Mouse (Mus musculus): ENCODE data around the gene Usp29.

Gene Usp29

DNA sequence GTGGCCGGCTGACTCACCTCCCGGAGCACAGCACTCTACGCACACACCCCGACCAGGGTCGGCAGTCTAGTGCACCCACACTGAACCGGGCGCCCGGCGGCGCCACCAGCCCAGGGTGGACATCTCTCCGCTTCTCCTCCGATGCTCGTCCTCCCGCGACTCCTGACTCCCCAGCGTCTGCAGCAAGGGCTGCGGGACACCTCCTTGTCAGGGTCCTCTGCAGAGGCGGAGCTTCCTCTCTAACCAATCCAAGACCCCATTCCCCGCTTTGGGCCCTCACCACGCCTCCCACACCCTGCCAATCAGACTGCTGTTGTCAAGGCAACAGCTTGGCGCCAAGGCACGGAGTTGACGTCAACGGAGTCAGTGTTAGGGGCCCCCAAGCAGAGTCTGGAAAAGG, at the start of gene Usp29, which contains the start of gene Peg3:
Gene Usp29, plus strand, starts transcription at position 338 of the 400 bp plus-strand sequence.
Gene Peg3, minus strand, starts transcription at position 191 of the 400 bp plus-strand sequence.
- ChIA-PET CTCF (interaction anchor here in 3 of 4 experiments (0.6 to 4.4 kb wide), 7 partner anchors 71 to 369 kb away, joined by 3 to 59 read pairs (median 3); partner anchors contain the start of gene Zfp78 (in 1 of the 3)), POLR2A (interaction anchor here in 3 of 4 experiments (0.5 to 4.9 kb wide), 51 partner anchors 9 to 1715 kb away, joined by 3 to 165 read pairs (median 5); partner anchors contain the start of genes Zfp78 (in 3 of the 3), Zim1 (in 2 of the 3), Fiz1 (in 1 of the 3) and Gm44973 (in 1 of the 3))

DNA sequence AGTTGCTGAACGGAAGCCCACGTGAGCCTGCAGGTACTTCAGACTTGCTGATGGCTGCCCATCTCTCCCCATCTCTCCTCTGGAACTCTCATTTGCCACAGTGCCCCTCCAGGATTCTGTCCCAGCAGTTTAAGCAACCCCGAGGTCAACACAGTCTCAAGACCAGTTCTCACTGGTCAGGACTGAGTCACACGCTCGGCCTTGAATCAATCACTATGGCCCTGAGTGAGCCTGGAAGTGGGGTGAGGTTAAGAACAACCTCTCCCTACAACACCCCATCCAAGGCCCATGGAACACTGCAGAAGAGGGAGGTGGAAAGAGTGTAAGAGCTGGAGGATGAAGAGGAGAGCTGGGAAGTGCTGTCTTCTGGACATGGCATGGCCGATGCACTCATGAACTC, 44.9 kb upstream of the Usp29 start:
- CTCF ChIA-PET = no interaction called here
- POLR2A ChIA-PET = no interaction called here

- POLR2A ChIA-PET = interaction anchor here in 3 of 4 experiments (0.7 to 1.6 kb wide), 12 partner anchors 10 to 353 kb away, joined by 3 to 17 read pairs (median 4); partner anchors contain the start of genes Peg3 (in 2 of the 3), Usp29 (in 2 of the 3), Gm3854 (in 1 of the 3) and Zfp78 (in 1 of the 3)
- CTCF ChIA-PET = interaction anchor here (0.6 to 1.9 kb wide), 9 partner anchors 31 to 222 kb away, joined by 3 to 19 read pairs (median 4); no protein-coding TSS in a partner anchor
These were observed 33.9 kb upstream of the Usp29 start, which contains the start of gene Zim1 for GRCm38 (mm10) chr7:6696241-6697045. Gene Zim1, minus strand, starts transcription at chr7:6696450.

- ChIA-PET CTCF (no interaction called here), POLR2A (interaction anchor here in 1 of 4 experiments (0.6 kb wide), 1 partner anchor 344 kb away, joined by 3 read pairs; no protein-coding TSS in a partner anchor)
These were observed 31.1 kb upstream of the Usp29 start for GRCm38 (mm10) chr7:6699230-6699629.

DNA sequence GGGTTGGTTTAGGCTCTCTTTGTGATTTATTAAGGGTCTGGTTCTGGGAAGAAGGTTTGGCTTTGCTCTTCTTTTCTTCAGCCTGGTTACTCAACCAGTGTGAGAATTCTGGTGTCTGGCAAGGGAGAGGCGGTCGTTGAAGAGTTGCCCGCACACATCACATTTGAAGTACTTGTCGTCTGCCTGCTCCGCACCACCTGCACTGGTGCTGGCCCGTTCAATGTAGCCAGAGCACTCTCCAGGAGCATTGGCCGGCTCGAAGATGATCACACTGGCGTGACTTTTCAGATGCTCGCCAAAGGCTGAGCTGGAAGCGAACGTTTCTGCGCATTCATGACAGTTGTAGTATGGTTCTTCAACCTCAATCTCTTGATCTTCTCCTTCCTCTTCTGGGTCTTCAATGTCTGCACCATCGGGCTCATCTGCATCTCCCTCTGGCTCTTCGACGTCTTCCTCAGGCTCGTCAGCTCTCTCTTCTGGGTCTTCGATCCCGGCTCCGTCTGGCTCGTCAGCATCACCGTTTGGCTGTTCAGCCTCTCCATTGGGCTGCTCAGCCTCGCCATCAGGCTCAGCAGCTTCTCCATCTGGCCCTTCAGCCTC, 22.9 kb upstream of the Usp29 start:
- CTCF ChIA-PET = interaction anchor here in 1 of 4 experiments (0.7 kb wide), 1 partner anchor 21 kb away, joined by 3 read pairs; no protein-coding TSS in a partner anchor

GRCm38 (mm10) chr7:6708451-6709180, 21.8 kb upstream of the Usp29 start:
- ChIA-PET CTCF (no interaction called here), POLR2A (interaction anchor here in 1 of 4 experiments (0.6 kb wide), 1 partner anchor 151 kb away, joined by 4 read pairs; no protein-coding TSS in a partner anchor)

More for the DNA sequence above, 22.9 kb upstream of the Usp29 start:
- POLR2A ChIA-PET = interaction anchor here in 1 of 4 experiments (1.2 kb wide), 1 partner anchor 20 kb away, joined by 3 read pairs; no protein-coding TSS in a partner anchor

DNA sequence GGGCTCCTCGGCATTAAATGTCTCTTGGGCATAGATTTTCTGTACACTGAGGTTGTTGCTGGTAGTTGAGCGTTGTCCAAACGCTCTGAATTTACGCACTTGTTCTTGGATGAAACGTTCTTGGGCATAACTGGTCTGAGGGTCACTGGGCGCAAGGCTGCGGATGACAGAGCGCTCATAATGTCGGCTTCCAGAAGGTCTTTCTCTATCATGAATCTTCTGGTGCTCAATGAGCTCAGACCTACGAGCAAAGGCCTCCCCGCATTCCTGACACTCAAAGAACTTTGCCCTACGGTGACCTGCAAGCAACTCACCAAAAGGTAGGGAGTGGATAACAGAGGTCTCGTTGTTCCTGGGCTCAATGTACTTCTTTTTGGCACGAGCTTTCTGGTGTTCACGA, 21.0 kb upstream of the Usp29 start:
- CTCF ChIA-PET = no interaction called here
- POLR2A ChIA-PET = interaction anchor here in 2 of 4 experiments (0.9 to 1.3 kb wide), 3 partner anchors 10 to 23 kb away, joined by 3 to 4 read pairs (median 3); no protein-coding TSS in a partner anchor

DNA sequence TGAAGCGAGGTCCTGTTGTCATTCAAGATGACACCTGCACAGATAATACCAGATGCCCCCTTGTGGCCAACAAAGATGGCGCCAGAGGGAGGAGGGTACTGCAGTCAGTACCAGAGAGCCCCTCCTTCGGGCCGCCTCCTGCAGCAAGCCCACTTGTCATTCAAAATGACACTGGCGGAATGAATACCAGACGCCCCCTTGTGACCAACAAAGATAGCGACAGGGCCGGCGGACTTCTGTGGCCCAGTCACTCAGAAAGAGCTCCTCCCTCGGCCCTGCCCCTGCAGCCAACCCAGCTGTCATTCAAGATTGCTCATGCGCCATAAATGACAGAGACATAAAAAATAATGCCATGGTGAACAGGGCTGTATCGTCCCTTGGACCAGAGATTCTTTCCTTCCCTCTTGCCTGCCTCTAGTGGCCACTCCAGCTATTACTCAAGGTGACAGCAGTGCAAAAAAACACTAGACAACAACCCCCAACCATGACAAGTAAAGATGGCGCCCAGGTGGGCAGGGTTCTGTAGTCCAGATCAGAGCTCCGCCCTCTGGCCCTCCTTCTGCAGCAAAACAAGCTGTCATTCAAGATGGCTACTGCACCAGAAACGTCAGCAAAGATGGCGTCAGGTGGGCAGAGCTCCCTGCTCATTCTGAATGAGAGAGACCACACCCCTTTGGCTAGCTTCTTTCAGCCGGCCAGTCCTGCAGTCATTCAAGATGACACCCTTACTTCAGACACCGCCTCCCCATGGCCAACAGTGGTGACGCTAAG, 2.8 kb upstream of the Usp29 start:
- ChIA-PET CTCF (interaction anchor here (0.5 to 4.4 kb wide), 54 partner anchors 9 to 1712 kb away, joined by 3 to 59 read pairs (median 4); partner anchors contain the start of genes Zfp78 (in 2 of the 4), Zim1 (in 2 of the 4), Gm20715 (in 1 of the 4) and Gm3854 (in 1 of the 4)), POLR2A (interaction anchor here (0.6 to 4.9 kb wide), 93 partner anchors 8 to 1919 kb away, joined by 3 to 165 read pairs (median 5); partner anchors contain the start of genes Gm3854 (in 3 of the 4), Zfp583 (in 3 of the 4), Zfp667 (in 3 of the 4) and Zfp78 (in 3 of the 4))

DNA sequence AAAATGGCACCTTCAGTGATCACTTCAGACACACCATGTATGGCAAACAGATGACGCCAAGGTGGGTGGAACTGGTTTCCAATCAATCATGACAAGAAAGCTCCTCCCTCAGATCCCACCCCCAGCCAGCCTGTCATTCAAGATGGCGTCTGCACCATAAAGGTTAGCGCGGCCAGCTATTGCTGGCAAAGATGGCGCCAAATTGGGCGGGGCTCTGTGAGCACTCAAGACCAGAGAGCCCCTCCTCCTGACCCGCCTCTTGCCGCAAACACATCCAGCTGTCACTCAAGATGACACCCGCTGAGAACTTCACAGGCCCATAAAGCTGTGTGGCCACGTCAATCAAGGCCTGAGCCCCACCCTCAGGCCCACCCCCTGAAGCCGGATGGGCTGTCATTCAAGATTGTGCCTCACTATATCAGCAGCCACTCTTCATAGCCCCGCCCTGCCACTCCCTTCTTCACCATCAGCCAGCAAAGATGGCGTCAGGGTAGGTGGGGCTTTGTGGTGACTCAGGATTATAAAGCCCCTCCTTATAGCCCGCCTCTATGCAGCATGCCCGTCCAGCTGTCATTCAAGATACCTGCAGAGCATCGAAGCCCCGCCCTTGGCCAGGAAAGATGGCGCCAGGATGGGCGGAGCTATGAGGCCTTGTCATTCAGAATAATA, 2.0 kb upstream of the Usp29 start:
- POLR2A ChIA-PET = interaction anchor here (0.6 to 4.9 kb wide), 104 partner anchors 9 to 1920 kb away, joined by 3 to 165 read pairs (median 5); partner anchors contain the start of genes Zfp78 (in 4 of the 4), Gm3854 (in 3 of the 4), Zfp583 (in 3 of the 4) and Zfp667 (in 3 of the 4)
- CTCF ChIA-PET = interaction anchor here (0.6 to 4.4 kb wide), 48 partner anchors 12 to 1873 kb away, joined by 3 to 59 read pairs (median 4); partner anchors contain the start of genes Zfp78 (in 3 of the 4), Gm20715 (in 1 of the 4), Gm3854 (in 1 of the 4) and Gm44973 (in 1 of the 4)

GRCm38 (mm10) chr7:6729061-6729817, 1.1 kb upstream of the Usp29 start:
- ChIA-PET POLR2A (interaction anchor here (0.6 to 4.9 kb wide), 69 partner anchors 10 to 1916 kb away, joined by 3 to 165 read pairs (median 7); partner anchors contain the start of genes Zfp78 (in 4 of the 4), Fiz1 (in 2 of the 4), Zfp524 (in 2 of the 4) and Zim1 (in 2 of the 4)), CTCF (interaction anchor here in 3 of 4 experiments (0.6 to 4.4 kb wide), 20 partner anchors 19 to 1874 kb away, joined by 3 to 59 read pairs (median 4); partner anchors contain the start of genes Zfp78 (in 2 of the 3) and Gm20715 (in 1 of the 3))

DNA sequence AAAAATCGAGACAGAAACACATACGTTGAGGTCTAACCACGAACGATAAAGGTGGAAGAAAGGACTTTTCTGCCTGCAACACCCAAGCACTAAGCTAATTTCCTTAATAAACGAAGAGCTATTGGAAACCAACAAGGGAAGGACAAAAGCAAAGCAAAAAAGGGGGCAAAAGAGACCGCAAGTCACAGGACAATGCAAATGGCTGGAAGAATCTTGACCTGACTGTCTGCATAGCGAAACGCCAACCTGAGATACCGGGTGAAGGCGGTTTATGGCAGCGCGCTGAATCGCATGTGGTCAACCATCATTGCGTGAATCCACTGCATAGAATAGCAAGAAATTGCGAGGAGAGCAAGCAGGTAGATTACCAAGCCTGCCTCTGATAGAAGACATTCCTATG, 423 bp downstream of the Usp29 start:
- ChIA-PET CTCF (interaction anchor here in 1 of 4 experiments (0.6 to 4.4 kb wide), 3 partner anchors 131 to 369 kb away, joined by 3 to 59 read pairs (median 57); partner anchors contain the start of gene Zfp78), POLR2A (interaction anchor here in 3 of 4 experiments (0.5 to 4.9 kb wide), 48 partner anchors 8 to 1716 kb away, joined by 3 to 165 read pairs (median 5); partner anchors contain the start of genes Zfp78 (in 3 of the 3), Zim1 (in 2 of the 3), Fiz1 (in 1 of the 3) and Gm44973 (in 1 of the 3))

DNA sequence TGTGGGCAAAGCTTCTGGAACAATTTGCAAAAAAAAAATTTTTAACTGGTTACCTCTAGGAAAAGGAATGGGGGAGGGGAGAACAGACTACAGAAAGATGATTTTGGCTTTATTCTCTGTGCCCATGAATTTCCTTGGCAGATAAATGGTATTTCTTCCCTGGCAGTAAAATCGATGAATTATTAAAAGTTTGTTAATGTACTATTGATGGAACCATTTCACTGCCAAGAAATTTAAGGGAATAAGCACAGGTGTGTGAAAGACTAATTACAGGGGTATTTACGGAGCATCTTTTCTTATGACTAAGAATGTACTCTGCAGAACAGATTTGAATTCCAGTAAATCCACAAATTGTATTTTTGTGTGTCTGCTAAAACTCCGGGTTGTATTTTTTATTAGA, 995 bp downstream of the Usp29 start:
- POLR2A ChIA-PET = interaction anchor here in 2 of 4 experiments (0.6 to 4.9 kb wide), 14 partner anchors 8 to 369 kb away, joined by 3 to 90 read pairs (median 6); partner anchors contain the start of genes Zfp78 (in 2 of the 2) and Zim1 (in 1 of the 2)

GRCm38 (mm10) chr7:6731930-6732329, 1.6 kb downstream of the Usp29 start:
- ChIA-PET POLR2A (interaction anchor here in 3 of 4 experiments (0.6 to 1.8 kb wide), 6 partner anchors 17 to 369 kb away, joined by 4 to 8 read pairs (median 5); partner anchors contain the start of gene Zfp78 (in 1 of the 3)), CTCF (interaction anchor here in 1 of 4 experiments (0.7 kb wide), 1 partner anchor 170 kb away, joined by 5 read pairs; no protein-coding TSS in a partner anchor)

More for the DNA sequence above, 995 bp downstream of the Usp29 start:
- CTCF ChIA-PET = interaction anchor here in 2 of 4 experiments (0.7 to 4.4 kb wide), 2 partner anchors 169 to 187 kb away, joined by 5 to 59 read pairs; no protein-coding TSS in a partner anchor

DNA sequence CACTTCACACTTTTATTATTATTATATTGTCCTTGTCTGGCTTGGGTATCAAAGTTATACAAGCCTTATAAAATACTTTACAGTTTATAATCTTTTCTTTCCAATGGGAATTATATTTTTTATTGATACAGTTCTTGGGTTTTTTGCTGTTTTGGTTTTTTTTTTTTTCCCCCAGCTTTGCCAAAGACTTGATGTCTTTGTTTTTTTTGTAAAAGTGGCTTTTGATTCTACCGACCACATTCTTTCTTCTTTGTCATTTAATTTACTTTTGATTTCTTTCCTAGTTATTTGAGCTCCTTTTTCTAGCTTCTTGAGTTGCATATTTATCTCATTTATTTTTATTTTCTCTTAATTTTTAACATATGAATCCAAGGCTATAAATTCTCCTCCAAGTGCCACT, 5.7 kb downstream of the Usp29 start:
- ChIA-PET CTCF (interaction anchor here in 1 of 4 experiments (1.1 kb wide), 1 partner anchor 182 kb away, joined by 3 read pairs; no protein-coding TSS in a partner anchor), POLR2A (interaction anchor here in 2 of 4 experiments (0.6 to 1.0 kb wide), 2 partner anchors 10 to 182 kb away, joined by 3 read pairs; no protein-coding TSS in a partner anchor)
